Mouse (Mus musculus) neutrophil, adult 5-6 weeks (primary cell): ENCODE data around the gene Hoxd9. TPM values are rescaled to one million over a fixed set of nuclear protein-coding genes. Genes with fewer than 3 reads are reported as not detected.

ENCODE experiments used
- ATAC-seq: fragments of 151-379, 151-347 bp; 2 replicates; pipeline ENCODE4 v1.8.0; 2017; ENCODE audit warnings: mild to moderate bottlenecking, moderate TSS enrichment; ENCODE audit not compliant: insufficient number of reproducible peaks, poor library complexity, low FRiP score, severe bottlenecking; ENCODE audit errors: extremely low read depth
- total RNA-seq: library from RNA; stranded (forward); fragments of 200-1000 nt; gene quantifications from 2 replicates; pipeline ENCODE4 v1.2.3, GENCODE M21; 2017

Hoxd9 gene
- total RNA-seq, 1 experiment from 2014 or later = not detected

DNA sequence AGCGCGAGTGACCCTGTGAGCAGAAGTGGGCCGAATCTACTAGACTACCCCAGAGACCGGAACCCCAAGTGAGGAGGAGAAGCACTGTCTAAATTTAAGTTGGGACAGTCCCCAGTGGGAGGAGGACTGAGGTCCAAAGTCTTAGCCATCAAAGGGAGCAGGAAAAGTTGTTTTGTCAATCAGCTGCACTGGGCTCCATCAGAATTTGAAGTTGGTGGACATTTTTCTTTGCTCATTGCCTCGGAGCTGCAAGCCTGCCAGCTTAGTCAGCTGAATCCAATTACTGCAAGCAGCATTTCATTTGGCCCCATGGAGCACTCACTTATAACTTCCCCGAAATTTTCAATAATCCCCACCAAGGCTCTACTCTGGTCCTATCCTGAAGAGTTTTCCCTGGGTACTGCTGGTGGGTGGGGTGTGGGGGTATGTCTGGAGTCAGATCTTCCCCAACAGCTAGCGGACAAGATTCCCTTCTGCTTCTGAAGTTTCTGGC lies 40.1 kb downstream of the Hoxd9 start:
- ATAC-seq = no peak

DNA sequence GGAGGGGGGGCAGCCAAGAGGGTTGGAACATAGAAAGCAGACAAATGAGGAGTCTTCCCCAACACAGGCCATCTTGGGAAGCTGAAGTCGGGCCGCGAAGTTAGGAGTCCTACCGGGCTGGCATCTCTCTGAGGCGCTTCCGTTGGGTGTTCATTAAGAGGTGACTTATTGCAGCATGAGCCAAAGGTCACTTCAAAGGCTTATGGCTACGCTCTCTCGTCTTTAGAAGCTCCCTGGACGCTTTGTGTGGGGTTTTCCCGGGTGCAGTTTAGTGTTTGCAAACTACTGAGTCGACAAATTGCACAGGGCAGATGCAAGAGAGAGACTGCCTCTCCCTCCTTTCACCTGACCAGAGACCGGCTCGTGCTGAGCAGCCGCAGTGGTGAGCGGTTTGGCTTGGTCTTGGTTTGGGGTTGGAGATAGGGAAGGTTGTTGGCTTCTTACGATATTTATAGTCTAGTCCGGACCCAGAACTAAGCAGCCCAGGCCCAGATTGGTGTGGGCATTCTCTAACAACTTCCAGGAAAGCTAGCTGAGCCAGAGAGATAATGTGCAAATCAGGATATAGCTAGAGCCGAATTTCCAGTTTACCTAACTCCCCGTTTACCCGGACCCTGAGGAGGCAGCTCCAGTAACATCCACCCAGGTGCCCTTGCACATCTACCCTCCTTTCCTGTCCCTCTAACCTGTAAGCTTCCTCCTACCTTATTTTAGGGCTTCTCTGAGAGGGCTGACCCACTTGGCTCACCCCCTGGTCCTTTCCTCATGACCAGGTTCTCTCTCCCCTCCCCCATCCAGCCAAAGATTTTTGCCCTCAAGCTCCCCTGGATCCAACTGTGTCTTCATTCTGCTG lies 41.3 kb downstream of the Hoxd9 start:
- ATAC-seq = no peak

DNA sequence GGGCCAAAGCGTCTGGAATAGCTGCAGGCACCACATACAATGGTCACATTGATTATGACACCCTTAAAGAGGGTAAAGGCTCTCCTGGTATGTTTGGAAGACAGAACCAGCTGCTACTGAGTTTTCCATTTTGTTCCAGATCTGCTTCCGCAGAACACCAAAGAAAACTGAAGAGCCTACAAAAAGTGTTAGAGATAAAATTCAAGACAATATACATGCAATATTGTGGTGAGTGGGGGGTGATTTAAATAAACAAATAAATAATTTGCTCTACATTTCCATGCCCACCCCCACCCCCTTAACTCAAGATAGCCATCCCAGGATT lies 41.9 kb downstream of the Hoxd9 start:
- ATAC-seq = no peak

DNA sequence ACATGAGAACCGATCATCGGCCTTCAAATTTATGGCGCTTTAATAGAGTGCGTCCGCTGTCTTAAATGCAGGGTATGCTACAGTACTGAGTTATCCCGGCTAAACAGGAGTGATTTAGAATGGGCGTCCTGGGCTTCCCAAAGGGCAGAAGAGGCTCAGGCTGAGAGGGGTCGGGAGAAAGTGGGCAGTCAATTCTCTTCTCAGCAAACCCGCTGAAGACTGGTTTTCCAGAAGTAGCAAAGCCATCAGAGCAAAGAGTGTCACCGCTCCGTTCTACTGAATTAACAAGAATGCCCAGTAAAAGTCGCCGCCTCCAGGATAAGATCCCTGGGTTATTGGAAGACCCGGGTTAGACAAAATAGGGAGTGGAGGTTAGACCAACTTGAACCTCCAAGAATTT lies 42.3 kb downstream of the Hoxd9 start:
- no peak for ATAC-seq

DNA sequence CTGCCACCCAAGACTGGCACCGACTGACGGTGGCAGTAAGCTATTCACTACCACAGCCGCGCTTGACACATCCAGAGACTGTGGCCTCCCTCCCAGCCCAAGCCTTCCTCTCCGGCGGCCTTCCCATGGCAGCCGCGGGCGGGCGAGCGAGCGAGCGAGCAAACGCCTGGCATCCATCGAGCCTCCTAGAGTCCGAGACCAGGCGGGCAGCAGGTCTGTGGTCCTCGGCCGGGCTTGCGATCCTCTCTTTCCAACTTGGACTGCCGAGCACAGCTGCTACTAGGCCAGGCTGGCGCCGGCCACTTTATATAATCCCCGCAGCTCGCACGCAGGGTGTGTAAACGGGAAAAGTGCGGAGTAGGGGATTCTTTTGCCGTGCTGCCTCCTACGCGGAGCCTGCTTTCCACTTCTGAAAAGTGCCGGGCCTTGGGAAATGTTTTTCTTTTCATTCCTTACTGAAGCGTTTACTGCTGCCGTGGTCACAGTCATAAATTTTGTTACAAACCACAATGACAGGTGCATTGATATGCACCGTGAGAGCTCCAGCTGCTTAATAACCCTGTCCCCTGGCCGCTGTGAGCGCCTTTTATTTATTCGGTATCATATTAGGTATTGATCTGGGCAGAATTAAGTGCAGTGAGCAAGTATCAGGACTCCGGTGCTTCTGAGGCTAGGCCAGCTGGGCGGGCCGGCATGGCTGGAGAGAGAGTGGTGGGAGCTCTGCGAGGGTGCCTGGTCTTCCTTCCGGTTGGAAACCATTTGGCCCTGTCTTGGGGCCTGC lies 43.0 kb downstream of the Hoxd9 start:
- ATAC-seq = no peak

DNA sequence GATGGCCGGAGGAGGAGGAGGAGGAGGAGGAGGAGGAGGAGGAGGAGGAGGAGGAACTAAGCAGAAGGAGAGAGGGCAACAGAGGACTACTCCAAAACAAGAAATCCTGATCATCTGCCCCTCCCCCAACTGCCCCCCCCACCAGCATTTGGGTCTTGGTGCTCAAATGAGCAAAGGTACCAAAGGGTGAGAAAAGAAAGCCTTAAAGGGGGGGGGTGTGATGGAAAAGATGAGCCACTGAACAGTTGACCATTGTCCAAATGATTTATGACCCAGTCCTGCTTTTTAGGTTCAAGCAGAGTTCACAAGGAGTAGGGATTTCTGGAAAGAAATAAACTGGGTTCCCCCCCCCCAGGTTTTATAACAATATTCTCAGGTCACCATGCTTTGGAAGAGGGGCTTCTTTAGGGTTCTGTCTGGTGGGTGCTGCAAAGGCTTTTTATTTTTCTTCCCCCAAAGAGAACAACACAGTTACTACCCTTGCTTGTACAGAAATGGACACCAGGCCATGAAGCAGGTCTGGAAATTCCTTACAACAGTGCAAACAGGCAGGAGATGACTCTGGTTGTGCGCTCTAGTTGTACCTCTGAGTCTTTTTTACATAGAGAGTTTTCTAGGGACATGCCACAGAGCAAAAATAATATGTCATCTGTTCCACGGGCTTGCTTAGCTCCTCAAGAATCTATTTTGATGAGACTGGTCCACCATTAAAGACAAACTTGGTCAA lies 43.9 kb downstream of the Hoxd9 start:
- no peak for ATAC-seq

DNA sequence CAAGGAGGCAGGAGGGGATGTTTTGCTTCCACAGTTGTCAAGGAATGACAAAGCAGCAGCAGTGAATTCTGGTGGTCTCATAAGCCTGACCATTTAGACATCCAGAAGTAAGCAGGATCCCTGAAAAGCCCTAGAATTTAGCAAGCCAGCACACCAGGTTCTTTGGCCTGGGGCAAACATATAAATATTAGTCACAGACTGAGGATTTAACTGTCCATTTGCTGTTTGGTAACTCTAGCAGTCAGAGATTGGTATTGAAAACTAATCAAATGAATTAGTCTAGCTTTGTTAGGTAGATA lies 44.4 kb downstream of the Hoxd9 start:
- ATAC-seq = no peak

DNA sequence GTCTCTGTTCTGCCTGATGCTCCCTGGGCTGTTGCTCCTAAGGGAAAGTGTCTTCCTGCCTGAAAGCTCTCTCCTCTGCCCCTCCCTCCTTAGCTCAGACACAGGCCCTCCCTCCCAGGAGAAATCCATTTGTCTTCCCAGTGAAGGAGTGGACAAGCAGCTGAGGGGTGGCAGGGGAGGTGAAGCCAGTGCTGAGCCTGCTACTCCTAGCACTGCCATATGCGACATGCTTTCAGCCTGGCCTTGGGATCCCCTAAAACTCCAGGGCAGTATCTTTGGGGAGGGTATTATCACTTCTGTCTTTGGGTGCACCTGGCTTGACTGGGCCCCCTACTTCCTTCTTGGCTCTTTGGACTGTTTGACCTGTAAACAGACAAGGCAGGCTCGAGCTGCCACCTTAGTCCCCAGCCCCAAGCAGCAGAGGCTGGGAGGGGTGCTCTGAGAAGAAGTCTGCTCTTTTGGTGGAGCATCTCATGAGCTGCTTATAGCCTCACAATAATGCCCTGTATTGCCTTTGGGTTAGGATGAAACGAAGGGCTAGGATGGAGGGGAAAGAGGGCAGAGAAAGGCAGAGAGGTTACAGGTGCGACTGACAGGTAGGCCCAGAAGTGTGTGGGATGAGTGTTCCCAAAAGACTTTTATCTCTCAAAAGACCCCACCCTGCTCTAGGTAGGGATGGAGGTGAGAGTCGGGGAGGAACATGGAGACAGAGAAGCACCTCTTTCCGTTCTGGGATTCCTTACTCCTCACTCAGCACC lies 48.2 kb downstream of the Hoxd9 start:
- no peak for ATAC-seq

DNA sequence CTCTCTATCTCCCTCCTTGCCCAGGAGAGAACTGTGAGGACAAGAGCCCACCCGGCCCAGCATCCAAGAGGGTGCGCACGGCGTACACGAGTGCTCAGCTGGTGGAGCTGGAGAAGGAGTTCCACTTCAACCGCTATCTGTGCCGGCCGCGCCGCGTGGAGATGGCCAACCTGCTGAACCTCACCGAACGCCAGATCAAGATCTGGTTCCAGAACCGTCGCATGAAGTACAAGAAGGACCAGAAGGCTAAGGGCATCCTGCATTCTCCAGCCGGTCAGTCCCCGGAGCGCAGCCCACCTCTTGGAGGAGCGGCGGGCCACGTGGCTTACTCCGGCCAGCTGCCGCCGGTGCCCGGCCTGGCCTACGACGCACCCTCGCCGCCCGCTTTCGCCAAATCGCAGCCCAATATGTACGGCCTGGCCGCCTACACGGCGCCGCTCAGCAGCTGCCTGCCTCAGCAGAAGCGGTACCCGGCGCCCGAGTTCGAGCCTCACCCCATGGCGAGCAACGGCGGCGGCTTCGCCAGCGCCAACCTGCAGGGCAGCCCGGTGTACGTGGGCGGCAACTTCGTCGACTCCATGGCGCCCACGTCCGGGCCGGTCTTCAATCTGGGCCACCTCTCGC lies 48.9 kb downstream of the Hoxd9 start:
- no peak for ATAC-seq

DNA sequence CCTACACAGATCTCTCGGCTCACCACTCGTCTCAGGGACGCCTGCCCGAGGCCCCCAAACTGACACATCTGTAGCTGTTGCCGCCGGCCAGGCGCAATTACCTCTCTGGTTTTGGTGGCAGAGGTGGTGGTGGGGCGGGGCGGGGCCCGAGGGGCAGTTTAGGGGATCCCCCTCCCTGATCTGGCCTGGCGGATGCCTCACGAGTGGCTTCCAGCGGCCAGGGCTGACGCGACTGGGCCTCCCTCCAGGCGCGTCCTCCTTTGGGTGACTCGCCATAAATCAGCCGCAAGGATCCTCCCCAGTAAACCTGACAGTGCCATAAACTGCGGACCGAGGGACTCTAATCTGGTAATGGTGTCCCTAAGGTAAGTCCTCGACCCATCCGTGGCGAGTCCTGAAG lies 49.5 kb downstream of the Hoxd9 start:
- no peak for ATAC-seq

DNA sequence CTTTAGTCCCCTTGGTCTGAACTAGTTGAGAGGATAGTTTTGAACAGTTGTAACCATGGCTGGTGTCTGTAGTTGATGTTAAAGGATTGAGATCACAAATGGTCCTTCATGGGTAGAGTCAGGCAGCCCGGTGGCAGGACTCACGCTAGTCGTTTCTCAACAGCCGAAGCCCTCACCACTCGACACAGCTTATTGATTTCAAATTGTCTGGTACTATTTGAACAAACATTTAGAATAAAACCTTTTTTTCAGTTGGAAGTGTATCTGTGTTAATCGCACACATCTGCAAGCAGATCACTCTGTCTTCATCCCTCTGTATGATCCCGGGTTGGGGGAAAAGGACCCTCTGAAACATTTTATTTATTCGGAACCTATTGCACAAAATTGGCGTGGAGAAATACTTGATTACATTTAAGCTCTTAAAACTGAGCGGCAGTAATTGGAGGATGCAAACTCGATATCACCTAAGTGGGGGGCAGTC lies 50.2 kb downstream of the Hoxd9 start:
- no peak for ATAC-seq

DNA sequence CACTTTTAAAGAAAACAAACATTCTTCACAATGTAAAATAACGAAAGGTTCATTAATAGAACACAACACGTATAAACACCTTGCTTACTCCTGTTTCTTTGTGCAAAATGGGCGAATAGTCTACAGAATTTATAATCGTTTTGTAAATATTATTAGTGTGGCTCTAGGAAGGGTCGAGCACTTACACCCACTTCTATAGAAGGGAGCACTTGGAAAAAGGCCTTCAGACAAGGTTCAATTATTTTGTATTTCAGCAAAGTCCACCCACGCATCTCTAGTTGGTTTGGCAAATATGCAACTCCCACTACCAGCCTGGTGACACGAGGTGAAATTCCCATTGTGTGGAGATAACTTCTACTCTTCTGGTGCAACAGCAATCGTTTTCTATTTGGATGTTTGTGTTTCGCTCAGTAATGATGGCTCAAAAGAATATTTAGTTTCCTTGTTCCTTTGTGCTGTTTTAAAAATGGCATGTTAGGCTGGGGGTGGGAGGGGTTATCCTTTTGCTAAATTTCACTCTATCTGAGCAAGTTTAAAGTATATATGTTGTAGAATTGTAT lies 51.0 kb downstream of the Hoxd9 start:
- ATAC-seq = no peak

DNA sequence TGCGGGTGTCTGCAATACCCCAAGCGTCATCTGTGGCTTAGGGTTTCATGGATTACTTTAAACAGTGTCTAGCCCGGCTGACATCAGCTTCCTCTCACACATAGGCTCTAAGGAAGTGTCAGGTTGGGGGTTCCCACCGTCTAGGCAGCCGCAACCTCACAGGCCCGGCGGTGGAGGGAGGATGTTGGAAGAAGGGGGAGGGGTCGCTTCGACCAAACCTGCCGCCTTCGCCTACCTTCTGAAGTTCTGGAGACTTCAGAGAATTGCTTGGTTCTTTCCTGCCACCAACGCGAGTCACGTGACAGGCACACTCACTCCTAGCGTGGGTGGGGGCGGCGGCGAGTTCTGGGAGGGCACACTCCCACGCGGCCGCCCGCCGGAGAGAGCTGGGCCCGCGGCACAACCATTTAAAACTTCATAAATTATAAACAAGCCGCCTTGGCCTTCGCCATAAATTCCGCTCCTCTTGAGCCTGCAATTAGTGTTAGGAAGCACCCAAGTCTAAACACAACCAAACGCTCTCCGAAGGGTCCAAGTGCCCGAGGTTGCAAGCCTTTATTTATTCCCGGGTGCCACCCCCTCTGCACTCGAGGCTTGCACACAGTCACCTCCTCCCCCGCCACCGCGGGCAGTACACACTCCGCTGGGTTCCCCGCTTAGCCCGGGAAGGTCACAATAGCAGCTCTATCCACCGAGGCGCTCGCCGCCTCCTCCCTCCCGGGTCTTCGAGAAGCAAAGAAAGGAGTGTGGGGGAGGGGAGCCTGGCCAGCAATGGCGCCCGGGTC lies 52.0 kb downstream of the Hoxd9 start:
- no peak for ATAC-seq

Other genes with a start within 250 kb of the Hoxd9 start
- 43.8 and 51.8 TPM in 2 replicates for gene Lnpk, start 118.3 kb upstream of the Hoxd9 start, total RNA-seq
- gene Evx2, start 38.2 kb upstream of the Hoxd9 start, total RNA-seq = not detected in 2 replicates
- not detected in 2 replicates for gene Hoxd13, start 29.4 kb upstream of the Hoxd9 start, total RNA-seq
- gene Hoxd12, start 22.7 kb upstream of the Hoxd9 start, total RNA-seq = not detected in 2 replicates
- not detected in 2 replicates for gene Hoxd11, start 18.2 kb upstream of the Hoxd9 start, total RNA-seq
- not detected in 2 replicates for gene Hoxd10, start 5.8 kb upstream of the Hoxd9 start, total RNA-seq
- not detected in 2 replicates for gene Hoxd8, start 6.9 kb downstream of the Hoxd9 start, total RNA-seq
- not detected in 2 replicates for gene Hoxd3, start 14.2 kb downstream of the Hoxd9 start, total RNA-seq
- gene Hoxd4, start 14.2 kb downstream of the Hoxd9 start, total RNA-seq = not detected in 2 replicates
- not detected in 2 replicates for gene Gm28230, start 29.0 kb downstream of the Hoxd9 start, total RNA-seq
- gene Hoxd1, start 65.3 kb downstream of the Hoxd9 start, total RNA-seq = not detected in 2 replicates
- 15.8 and 19.8 TPM in 2 replicates for gene Mtx2, start 128.1 kb downstream of the Hoxd9 start, total RNA-seq